Mouse (Mus musculus) right cerebral cortex, postnatal 36 days (tissue): ENCODE results near the gene Ghrh.
A peak's percentile ranks its signal among the peaks of the same experiment; 100 is the strongest.

ENCODE experiments used
- DNase-seq, 2 experiments: peaks; one replicate each; pipeline ENCODE4 v3.0.0; 2022; ENCODE audit warnings: low spot score in 2 of 2, mixed read lengths in 1 of 2

Gene Ghrh

DNA sequence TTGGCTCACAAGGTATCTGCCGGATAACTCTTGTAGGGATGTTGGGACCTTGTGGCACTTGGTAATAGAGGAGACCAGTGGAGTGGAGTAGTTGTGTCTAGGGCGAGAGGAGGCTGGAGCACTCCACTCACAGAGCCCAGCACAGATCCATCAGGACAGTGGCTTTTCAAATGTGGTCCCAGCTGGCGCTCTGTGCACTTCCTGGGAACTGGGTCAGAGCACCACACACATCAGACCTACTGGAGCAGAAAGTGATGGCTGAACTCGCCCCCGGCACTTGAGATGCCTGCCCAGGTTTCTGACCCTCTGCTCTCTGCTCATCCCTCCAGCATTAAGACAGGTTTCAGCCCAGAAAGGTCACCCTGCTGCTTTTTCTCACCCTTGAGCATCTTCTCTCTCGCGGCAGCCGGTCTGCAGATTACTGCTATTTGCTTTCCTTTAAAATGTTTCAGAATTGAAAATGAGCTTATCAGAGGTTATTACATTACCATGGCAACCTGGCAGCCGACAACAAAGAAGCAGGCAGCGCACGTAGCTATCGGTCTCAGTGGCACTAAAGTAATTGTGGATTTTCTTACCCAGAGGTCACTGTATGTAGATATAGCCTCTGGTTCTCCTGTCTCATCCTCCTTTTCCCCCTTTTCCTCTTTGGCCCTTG is 1.9 kb upstream of the Ghrh start:
- no peak for DNase-seq

- no peak for DNase-seq
Observed at GRCm38 (mm10) chr2:157343337-157343736, 4.0 kb downstream of the Ghrh start.

DNA sequence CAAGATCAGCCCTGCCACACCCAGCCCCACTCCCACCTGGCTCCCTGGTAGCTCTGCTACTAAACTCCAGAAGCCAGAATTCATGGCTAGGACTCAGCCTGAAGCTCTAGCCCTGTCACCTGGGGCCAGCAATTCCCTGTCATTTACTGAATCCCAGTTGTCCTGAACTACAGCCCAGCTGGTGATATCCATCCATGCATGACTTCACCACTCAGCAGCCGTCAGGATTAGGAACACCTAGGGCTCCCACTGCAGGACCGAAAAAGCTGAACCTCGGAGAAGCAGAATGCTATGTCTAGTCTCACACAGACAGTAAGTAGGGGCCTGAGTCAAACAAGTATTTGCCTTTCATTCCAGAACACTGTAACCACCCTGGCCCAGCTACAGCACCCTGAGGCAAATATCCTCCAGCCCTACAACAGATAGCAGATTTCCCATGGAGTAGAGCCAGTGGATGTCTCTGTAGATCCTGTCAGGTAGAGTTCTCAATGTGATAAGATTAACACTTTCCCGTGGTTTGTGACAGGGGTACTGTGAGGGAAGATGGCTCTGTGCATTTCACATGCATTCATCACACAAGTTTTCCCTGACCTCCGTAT is 4.9 kb downstream of the Ghrh start:
- DNase-seq = no peak

GRCm38 (mm10) chr2:157341554-157342270 is 5.6 kb downstream of the Ghrh start:
- DNase-seq = peak; percentile 50 to 54

DNA sequence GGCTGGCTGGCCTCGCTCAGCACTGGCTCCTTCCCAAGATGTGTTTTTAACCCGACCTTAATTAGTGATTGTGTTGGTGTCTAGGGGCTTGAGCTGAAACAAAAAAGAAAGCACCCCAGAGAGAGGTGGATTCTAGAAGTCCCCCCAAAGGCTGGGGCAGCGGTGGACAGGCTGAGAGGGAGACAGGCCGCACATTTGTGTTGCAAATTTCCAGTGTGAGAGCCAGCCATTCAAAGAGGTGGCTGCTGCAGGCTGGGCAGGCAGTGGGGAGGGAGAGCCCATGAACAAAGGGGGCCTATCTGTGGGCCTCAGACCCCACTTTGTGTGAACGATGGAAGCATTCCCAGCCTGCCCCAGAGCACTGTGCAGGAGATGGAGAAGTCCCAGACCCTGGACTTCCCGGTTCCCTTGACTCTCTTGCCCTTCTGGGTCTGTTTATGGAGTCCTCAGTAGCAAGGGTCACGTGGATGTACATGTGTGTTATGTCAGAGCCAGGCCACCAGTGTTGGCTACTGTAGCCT is 7.0 kb downstream of the Ghrh start:
- DNase-seq = peak; percentile 48 to 49

GRCm38 (mm10) chr2:157339532-157339931 is 7.8 kb downstream of the Ghrh start:
- no peak for DNase-seq

DNA sequence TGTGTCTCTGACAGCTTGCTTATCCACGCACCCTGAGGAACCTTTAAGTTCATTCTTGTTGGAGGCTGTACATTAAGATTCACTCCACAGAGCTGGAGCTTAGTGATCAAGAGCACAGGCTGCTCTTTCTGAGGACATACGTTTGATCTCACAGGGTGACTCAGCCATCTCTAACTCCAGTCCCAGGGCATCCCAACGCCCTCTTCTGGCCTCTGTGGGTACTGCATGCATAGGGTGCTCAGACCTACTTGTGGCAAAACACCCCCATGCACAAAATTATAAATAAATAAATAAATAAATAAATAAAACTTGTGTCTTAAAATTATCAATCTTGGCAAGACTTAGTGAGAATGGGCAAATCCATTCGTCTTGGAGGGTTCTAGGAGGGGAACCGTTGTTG is 8.6 kb downstream of the Ghrh start:
- peak; percentile 30 to 37 for DNase-seq

GRCm38 (mm10) chr2:157332059-157332458 is 15.2 kb downstream of the Ghrh start:
- DNase-seq = no peak

DNA sequence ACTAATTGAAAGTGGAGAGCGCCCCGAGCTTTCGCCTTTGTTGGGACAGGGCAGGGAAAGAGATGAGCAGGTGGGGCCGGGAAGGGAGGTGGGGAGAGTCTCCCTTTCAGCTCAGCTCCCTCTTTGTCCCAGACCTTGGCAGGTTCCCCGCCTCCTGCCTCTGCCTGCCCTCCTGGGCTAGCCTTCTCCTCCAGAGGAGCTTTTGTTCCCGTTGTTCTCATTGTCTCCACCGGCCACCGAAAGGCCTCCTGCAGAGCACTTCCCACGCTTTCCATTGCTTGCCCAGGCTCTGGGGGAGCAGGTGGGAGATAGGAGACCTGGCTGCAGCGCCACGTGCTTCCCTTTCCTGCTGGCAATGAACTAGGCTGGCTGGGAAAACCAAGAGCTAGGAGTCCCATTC is 18.7 kb downstream of the Ghrh start:
- DNase-seq = no peak

DNA sequence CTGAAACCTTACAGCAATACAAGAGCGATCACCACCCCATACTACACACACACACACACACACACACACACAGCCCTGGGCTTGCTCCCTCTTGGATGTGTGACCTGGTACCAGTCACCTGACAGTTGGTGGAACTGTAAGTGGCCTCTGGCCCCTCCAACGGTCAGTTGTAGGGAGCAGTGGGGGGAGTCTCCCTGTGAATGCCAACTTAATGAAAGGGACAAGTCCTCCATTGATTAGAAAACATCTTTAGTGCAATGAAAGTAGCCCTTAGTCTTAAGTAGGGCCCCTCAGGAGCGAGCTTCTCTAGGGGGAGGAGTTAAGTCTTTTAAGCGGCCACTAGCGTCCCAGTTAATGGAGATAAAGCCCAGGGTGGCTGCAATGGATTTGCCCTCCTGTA is 19.2 kb downstream of the Ghrh start:
- DNase-seq = no peak

DNA sequence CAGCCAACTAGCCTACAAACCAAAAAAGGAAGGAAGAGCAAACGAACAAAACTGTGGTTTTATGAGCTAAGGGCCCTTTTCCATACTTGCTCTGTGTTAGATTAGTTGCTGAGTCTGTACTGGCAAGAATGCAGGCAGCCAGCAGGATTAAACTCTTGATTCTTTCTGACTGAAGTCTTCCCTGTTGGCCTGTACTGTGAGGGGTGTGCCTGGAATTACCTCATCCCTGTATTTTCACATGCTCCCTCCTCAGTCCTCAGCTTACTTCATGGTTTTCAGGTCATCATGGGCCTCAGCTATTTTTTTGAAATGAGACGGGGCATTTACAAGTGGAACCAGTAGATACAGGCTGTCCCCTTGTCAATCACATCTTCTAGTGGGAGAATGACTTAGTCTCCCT is 22.1 kb downstream of the Ghrh start:
- no peak for DNase-seq

- DNase-seq = no peak
Observed at GRCm38 (mm10) chr2:157322029-157322766, 25.1 kb downstream of the Ghrh start.

DNA sequence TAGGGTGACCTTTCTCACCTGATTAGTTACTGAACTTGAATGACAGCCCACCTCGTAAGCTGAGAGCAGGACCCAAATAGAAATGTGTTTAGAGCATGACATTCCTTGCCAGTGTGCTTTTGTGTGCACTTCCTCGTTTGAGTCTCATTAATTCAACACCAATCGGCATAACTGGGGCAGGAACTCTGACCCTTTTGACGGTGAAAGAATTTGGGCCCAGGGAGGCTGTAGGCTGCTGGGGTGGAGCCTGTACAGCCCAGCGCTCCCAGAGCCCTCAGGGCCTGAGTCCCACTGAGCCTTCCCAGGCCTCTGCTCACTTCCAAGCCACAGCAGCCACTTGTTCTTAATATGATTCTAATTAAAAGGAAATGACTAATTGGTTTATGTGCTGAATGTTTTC is 26.4 kb downstream of the Ghrh start:
- DNase-seq = no peak

DNA sequence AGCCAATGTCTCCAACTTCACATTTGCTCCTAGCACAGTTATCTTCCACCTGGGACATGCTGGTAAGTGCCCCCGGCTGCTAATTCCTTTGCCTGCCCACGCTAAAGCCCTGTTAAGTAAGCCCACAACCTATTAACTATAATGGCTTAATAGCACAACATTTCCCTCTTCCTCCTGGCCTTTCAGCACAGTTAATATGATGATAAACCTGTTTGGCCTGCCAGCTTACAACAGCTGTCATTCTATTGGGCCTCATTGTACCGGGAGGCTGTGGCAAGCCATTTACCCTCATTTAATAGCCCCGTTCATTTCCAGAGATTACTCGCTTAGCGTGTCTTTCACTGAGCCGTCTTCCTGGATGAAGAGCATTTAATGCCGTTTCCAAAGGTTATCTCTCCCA is 27.2 kb downstream of the Ghrh start:
- no peak for DNase-seq

DNA sequence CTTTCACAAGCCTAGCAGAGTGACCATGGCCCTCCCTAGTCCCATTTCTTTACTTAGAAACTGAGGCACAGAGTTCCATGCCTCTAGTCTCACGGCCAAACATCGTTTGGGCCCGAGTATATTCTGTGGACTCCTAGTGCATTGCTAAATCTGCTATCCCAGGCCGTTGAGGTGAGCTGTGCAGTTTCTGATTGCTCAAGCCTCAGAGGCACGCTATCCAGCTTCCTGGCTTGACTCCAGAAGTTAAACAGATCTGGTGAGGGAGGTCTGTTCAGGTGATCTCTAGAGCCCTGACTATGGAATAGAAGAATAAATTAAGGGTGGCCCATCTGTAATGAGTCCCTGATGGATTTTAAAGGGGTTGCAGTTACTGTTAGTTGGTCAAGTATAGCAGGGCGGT is 30.1 kb downstream of the Ghrh start:
- no peak for DNase-seq

GRCm38 (mm10) chr2:157316358-157316933 is 30.9 kb downstream of the Ghrh start:
- no peak for DNase-seq

DNA sequence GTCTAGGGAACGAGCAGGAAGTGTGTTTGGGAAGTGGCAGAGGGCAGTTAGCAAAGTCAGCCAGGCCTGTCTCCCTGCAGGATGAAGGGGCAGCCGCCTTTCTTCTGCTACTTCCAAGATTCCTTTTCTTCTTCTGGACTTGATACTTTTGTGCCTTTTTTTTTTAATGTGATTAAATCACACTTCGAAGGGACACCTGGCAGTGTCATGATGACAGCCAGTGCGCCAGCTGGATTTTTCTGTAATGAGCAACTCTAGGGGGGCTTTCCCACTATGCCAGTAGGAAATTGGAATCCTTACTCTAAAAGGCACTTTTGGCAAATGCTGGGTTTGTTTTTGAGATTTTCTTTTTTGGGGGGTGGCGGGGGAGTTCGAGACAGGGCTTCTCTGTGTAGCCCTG is 31.8 kb downstream of the Ghrh start:
- no peak for DNase-seq

- DNase-seq = no peak
Observed at GRCm38 (mm10) chr2:157314310-157314709, 33.0 kb downstream of the Ghrh start.

DNA sequence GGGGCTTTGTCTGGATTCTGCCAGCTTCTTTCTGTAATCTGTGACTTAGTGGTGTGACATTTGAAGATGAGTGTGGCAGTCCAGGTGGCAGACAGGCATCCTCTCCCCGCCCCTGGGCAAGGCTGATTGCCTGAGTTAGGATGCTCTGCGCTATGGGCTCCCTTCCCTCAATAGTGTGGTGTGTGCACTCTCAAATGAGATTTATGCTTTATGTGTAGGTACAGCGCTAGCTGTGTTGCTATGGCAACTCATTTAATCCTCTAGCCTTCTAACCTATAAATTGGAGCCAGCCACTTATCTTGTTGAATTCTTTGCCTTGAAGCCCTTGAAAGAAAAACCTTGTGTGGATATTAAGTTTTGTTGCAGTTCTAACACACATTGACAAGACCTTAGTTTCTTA is 33.6 kb downstream of the Ghrh start:
- no peak for DNase-seq

GRCm38 (mm10) chr2:157310963-157311637 is 36.2 kb downstream of the Ghrh start:
- DNase-seq = no peak

DNA sequence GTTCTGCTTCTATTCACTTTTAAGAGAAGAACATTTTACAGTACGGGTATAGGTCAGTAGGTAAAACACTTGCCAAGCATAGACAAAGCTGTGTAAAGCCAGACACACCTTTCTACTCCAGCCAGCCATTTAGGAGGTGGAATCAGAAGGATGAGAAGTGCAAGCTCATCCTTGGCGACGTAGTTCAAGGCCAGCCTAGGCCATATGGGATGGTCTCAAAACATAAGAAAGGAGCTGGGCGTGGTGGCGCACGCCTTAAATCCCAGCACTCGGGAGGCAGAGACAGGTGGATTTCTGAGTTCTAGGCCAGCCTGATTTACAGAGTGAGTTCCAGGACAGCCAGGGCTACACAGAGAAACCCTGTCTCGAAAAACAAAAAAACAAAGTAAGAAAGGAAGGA is 37.7 kb downstream of the Ghrh start:
- no peak for DNase-seq
